Mouse (Mus musculus) cerebellum, adult (tissue): ENCODE data around the gene Gm28363.
"Not testable (repeated sequence)": the region's sequence is repeated elsewhere in the genome, so short reads cannot be mapped to it uniquely, and the experiment has no call there.

Source experiments
- ATAC-seq: cut with Nextera tagmentation; 2 replicates; pipeline ENCODE4 v1.9.2; 2017; ENCODE audit warnings: mild to moderate bottlenecking, moderate library complexity, mixed read lengths; ENCODE audit not compliant: insufficient number of reproducible peaks, low FRiP score, low TSS enrichment

Gene Gm28363

GRCm38 (mm10) chr1:117696831-117697230, at the start of gene Gm28363:
Gm28363 (plus strand) TSS chr1:117697131.
- not testable (repeated sequence) for ATAC-seq

- ATAC-seq = not testable (repeated sequence)
Observed at GRCm38 (mm10) chr1:117650236-117650635, 46.7 kb upstream of the Gm28363 start.
